ENCODE assay signal across 8 mouse cellular contexts in genomic region chr13:47273487-47273886, GRCm38 (mm10).
DNase-seq lines count a peak whose midpoint lies in the region; ATAC-seq and TF ChIP-seq lines count a peak whose summit lies in the region.

No protein-coding gene starts in this region.

- DNase-seq in lung, postnatal 0 days (ENCODE audit: low spot score), result peak; percentile 45
- no peak for DNase-seq in lung, postnatal 25 days (ENCODE audit: low spot score)
- no peak for DNase-seq in liver, embryonic 14.5 days (ENCODE audit: low read depth in 3 of 3, low spot score in 3 of 3)
- peak; percentile 7 for DNase-seq in thymus, postnatal 25 days
- DNase-seq in adrenal gland, postnatal 25 days, result no peak
- no peak for DNase-seq in spleen, postnatal 4 days (ENCODE audit: low spot score in 2 of 2)
- DNase-seq in cerebellum, adult 18-20 months, result no peak

- ATAC-seq in lung, postnatal 0 days, result peak; percentile 56
- ATAC-seq in forebrain, embryonic 13.5 days, result peak; percentile 74
- no peak for ATAC-seq in liver, embryonic 14.5 days (ENCODE audit: insufficient read depth)

- no peaks in the 10 kb centered on the region for H3K36me3 ChIP-seq in lung, postnatal 0 days (ENCODE audit: insufficient read depth, low read length)
- H3K36me3 ChIP-seq in forebrain, embryonic 13.5 days (ENCODE audit: poor library complexity, severe bottlenecking), result no peaks in the 10 kb centered on the region
- no peaks in the 10 kb centered on the region for H3K36me3 ChIP-seq in liver, embryonic 14.5 days (replicated peaks; ENCODE audit: control insufficient read depth, insufficient read depth, low read depth)

- no peak overlapping the region; the same call in 1 of the 2 replicates for H3K4me3 ChIP-seq in lung, postnatal 0 days (ENCODE audit: low read depth, low read length)
- peak overlapping the region; percentile 15; the same call in 1 of the 2 replicates for H3K4me3 ChIP-seq in forebrain, embryonic 13.5 days
- no peak overlapping the region for H3K4me3 ChIP-seq in liver, embryonic 14.5 days (ENCODE audit: insufficient read depth in 1 of 2, low read depth in 2 of 2, low read length in 2 of 2)

- TF ChIP-seq EP300 in lung, postnatal 0 days (IDR thresholded peaks at IDR 0.05), result no peak
- TF ChIP-seq EP300 in liver, embryonic 14.5 days (IDR thresholded peaks at IDR 0.05; ENCODE audit: low read depth), result no peak

- H3K27ac ChIP-seq in lung, postnatal 0 days (ENCODE audit: low read length), result peak overlapping the region; percentile 66; the same call in 1 of the 2 replicates
- peak overlapping the region; percentile 40 for H3K27ac ChIP-seq in forebrain, embryonic 13.5 days
- H3K27ac ChIP-seq in liver, embryonic 14.5 days, result no peak overlapping the region

- H3K9ac ChIP-seq in lung, postnatal 0 days (replicated peaks; ENCODE audit: low read depth), result no peak overlapping the region
- 0 out of 2 replicates have a peak overlapping the region, but pooled peaks have one; percentile 30 for H3K9ac ChIP-seq in forebrain, embryonic 13.5 days
- no peak overlapping the region for H3K9ac ChIP-seq in liver, embryonic 14.5 days (replicated peaks)

- TF ChIP-seq CTCF in lung, postnatal 0 days (IDR thresholded peaks at IDR 0.05), result no peak
- TF ChIP-seq CTCF in liver, embryonic 14.5 days (IDR thresholded peaks at IDR 0.05; ENCODE audit: low read depth), result no peak

- no peaks in the 10 kb centered on the region for H3K27me3 ChIP-seq in lung, postnatal 0 days (replicated peaks; ENCODE audit: insufficient read depth, low read length)
- no peaks in the 10 kb centered on the region for H3K27me3 ChIP-seq in forebrain, embryonic 13.5 days
- H3K27me3 ChIP-seq in liver, embryonic 14.5 days (ENCODE audit: control insufficient read depth, insufficient read depth, low read length), result no peaks in the 10 kb centered on the region

- 12% methylated on average over 11 of the region's 11 CpGs for WGBS in lung, postnatal 0 days
- 2% methylated on average over 11 of the region's 11 CpGs for WGBS in forebrain, embryonic 13.5 days
- 7% methylated on average over 11 of the region's 11 CpGs for WGBS in liver, embryonic 14.5 days (ENCODE audit: insufficient replicate concordance)

- H3K4me2 ChIP-seq in lung, postnatal 0 days (replicated peaks; ENCODE audit: low read depth, low read length), result peak overlapping the region; percentile 45
- H3K4me2 ChIP-seq in forebrain, embryonic 13.5 days, result peak overlapping the region; percentile 53
- H3K4me2 ChIP-seq in liver, embryonic 14.5 days (ENCODE audit: low read depth), result peak overlapping the region; percentile 23; the same call in 1 of the 2 replicates

- no peaks in the 10 kb centered on the region for H3K9me3 ChIP-seq in lung, postnatal 0 days (ENCODE audit: low read length)
- H3K9me3 ChIP-seq in forebrain, embryonic 13.5 days (replicated peaks), result no peaks in the 10 kb centered on the region
- no peaks in the 10 kb centered on the region for H3K9me3 ChIP-seq in liver, embryonic 14.5 days (ENCODE audit: control insufficient read depth, low read length)

- no peaks in the 10 kb centered on the region; the same call in 1 of the 2 replicates for H3K4me1 ChIP-seq in lung, postnatal 0 days (ENCODE audit: insufficient read depth, low read depth, low read length)
- peaks cover 25% of the 10 kb centered on the region for H3K4me1 ChIP-seq in forebrain, embryonic 13.5 days
- peaks cover 0 to 10% of the 10 kb centered on the region in 2 experiments; a peak in 2 of 4 replicates for H3K4me1 ChIP-seq in liver, embryonic 14.5 days (replicated peaks; ENCODE audit: control insufficient read depth in 2 of 2, insufficient read depth in 2 of 2, low read length in 1 of 2)

Comparison
In these comparisons a context has a peak if more than half of its experiments do, and no peak if none do; other contexts are left out.
1. DNase-seq: peak in lung, postnatal 0 days (single experiment) and thymus, postnatal 25 days (single experiment); none in lung, postnatal 25 days (single experiment), liver, embryonic 14.5 days (0 of 3), adrenal gland, postnatal 25 days (single experiment), spleen, postnatal 4 days (0 of 2) and cerebellum, adult 18-20 months (0 of 2).
2. Peak in every context shown above with its lines, with median percentiles within 50 percentile points of each other: H3K4me2 ChIP-seq.